Mouse (Mus musculus) c-Kit-positive CD71-negative TER-119-negative erythroid progenitor cells, embryonic 14.5 days (primary cell): ENCODE measurements around the gene Atg4d.
A peak's percentile ranks its signal among the peaks of the same experiment; 100 is the strongest.
"Not testable (repeated sequence)": the region's sequence is repeated elsewhere in the genome, so short reads cannot be mapped to it uniquely, and the experiment has no call there.

Experiments used
- DNase-seq: peaks from one replicate; pipeline ENCODE4 v3.0.0-alpha.2; 2013; ENCODE audit warnings: low read depth

Atg4d gene

DNA sequence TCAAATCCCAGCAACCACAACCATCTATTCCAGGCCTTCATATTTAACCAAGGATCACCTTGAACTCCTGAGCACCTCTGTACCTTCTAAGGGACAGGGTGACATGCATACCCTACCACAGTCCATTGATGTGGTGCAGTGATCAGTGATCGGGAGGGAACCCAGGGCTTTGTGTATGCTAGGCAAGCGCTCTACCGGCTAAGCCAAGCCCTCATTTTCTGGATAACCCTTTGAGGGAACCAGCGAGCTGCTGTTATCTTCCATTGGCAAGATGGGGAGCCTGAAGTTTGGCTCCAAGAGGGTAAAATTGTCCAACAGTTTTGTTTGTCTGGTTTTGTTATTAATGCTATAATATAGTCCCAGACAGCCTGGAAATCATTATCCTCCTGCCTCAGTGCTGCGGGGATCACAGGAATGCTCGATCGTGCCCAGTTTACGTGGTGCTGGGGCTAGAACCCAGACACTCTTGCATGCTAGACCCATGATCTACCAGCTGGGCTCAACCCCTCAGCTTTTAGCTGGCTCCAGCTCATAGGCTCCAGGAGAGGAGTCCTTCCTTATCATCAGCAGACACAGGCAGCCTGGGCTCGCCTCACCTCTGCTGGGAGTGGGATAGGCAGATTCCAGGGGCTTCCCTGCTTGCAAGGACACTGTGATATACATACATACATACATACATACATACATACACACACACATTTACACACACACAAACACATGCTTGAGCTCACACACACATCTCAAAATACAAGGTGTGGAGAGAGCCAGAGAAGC lies 49.5 kb downstream of the Atg4d start:
- no peak for DNase-seq

DNA sequence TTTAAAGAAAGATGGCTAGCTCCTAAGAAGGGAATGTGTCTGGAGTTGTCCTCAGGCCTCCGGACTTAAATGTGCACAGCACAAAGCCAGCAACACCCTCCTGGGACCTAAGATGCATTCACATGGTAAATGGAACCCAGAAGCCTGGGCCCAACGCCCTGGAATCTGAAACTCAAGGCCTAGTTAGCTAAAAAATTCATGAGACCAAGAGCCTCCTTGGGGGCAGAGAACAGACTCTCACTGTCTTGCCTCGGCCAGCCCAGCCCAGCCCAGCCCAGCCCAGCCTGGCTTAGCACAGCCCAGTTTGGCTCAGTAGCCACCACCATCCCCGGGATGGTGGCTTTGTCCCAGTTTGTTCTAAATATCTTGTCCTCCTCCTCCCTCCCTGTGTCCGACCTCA lies 50.3 kb downstream of the Atg4d start:
- no peak for DNase-seq

DNA sequence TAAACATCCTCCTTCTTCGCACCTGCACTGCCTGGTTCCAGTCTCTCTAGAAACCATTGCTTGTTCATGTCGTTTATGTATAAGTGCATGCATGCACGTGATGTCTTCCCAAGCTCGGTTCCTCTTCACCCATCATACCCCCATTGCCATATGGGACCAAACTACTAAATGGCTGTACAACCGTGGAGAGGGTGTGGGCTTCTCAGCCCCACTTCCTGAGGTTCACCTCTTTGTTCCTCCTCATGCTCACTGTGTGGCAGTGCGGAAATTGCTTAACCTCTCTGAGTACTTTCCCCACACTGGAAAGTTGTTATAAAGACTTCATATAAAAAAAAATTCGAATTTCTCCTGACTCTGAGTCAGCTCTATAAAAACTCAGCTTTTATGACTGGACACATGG lies 51.6 kb downstream of the Atg4d start:
- DNase-seq = no peak

DNA sequence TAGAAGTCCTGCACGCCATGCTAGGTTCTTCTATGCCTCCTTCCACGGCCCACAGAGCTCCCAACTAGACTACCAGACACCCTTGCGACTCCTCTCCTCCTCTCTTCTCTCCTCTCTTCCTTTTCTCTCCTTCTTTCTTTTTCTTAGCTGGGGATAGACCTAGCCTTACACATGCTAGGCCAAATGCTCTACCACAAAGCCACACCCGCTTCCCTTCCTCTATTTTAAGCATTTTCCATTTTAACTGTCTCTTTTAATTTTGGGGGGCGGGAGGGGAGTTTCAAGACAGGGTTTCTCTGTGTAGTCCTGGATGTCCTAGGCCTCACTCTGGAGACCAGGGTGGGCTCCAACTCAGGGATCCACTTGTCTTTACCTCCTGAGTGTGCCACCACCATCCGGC lies 53.7 kb downstream of the Atg4d start:
- no peak for DNase-seq

DNA sequence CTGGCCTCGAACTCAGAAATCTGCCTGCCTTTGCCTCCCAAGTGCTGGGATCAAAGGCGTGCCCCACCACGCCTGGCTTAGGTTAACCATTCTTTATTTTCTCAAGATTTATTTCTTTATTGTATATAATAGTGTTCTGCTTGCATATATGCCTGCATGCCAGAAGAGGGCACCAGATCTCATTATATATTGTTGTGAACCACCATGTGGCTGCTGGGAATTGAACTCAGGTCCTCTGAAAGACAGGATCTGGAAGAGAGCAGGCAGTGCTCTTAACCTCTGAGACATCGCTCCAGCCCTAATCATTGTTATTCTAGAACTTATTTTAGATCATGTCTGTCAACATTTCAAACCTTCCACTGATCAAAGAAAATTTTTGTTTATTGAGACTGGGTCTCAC lies 54.4 kb downstream of the Atg4d start:
- no peak for DNase-seq

DNA sequence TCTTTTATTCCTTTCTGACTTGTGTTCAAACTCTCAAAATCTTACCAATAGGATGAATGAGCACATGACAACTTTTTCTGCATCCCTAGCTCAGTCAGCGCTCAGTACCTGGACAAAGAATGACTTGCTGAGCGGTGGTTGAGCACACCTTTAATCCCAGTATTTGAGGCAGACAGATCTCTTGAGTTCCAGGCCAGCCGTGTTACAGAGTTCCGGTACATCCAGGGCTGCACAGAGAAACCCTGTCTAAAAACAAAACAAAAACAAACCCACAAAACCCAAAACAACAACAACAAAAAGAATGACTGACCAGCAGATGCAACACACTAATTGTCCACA lies 55.2 kb downstream of the Atg4d start:
- no peak for DNase-seq

DNA sequence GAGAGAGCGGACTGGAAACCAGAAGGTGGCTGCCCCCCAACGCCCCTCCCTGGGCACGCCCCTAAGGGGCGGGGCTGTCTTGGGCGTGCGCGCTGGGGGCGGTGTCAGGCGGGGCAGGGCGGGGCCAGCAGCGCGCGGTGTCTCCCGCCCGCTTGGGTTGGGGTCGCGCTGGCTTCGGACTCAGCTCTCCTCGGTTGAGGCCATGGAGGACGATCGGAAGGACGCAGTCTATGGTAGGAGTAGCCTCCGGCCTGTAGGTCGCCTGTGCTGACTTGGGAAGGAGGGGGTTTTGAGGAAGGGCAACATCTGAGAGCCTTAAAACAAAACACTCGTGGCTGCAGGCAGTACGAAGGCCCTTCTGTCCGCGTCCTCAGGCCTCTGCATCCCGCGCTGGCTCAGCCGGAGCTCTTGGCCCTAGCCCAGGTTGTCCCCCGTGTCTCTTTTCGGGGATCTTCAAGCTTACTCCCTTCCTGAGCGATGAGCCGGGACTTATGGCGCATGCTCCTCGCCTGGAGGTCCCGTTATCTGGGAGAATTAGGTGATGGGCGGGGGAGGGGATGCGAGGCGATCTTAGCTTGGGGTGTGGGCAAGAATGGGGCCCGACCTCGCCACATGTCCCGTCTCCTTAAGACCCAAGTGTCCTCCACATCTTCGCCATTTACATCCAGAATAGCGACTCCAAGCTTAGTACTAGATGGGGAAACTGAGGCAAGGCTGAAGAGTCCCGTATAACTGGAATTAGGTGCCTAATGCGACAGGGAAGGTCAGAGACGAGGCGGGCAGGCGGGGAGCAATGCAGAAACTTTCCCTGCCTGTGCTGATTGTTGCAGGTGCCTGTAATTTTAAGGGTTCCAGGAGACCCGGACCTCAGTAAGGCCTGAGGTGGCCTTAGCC lies 55.8 kb downstream of the Atg4d start, which contains the start of gene Slc44a2:
Gene Slc44a2 (plus strand): TSS at position 80 of the 894 bp plus-strand sequence.
- DNase-seq = peak; percentile 76

DNA sequence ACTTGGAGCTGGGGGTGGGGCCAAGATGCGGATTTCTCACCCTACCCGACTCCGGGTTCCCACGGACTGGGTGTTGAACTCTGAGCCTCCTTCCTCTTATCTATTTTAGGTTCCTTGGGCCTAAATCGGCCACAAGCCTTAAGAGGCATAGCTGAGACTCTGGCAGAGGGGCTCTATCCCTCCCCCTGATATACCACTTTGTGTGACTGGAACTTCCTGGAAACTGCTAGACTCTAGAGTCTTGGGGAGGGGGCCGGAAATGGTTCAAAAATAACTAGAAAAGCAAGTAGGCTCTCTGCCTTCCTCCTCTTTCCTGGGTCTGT lies 56.4 kb downstream of the Atg4d start:
- peak; percentile 61 for DNase-seq

DNA sequence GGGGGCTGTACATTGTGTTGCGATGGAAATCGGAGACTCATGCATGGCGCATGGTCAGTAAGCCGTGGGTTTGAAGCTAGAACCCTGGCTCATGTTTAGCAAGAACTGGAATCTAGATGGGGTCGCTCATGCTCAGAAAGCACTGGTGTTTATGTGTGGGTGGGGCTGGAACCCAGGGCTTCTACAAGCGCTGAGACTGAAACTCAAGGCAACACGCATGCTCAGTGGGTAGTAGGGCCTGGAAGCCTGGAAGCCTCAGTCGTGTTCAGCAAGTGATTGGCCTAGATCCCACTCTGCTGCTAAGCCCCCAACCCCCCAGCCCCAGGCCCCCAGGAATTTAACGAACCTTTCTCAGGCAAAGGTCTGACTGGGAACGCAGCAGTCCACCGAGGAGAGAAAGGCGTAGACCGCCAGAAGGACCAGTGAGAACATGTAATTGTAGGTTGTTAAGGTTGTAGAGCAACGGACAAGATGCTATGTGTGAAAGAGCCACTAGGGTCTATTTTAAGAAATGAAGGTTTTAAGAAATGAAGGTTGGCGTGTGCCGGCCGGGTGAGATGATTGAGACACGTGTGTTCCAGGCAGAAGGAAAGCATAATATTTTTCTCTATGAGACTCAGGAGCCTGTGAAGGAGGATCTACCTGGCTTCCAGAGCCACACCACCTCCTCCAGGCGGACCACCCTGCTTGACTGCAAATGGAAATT lies 57.3 kb downstream of the Atg4d start:
- DNase-seq = no peak

DNA sequence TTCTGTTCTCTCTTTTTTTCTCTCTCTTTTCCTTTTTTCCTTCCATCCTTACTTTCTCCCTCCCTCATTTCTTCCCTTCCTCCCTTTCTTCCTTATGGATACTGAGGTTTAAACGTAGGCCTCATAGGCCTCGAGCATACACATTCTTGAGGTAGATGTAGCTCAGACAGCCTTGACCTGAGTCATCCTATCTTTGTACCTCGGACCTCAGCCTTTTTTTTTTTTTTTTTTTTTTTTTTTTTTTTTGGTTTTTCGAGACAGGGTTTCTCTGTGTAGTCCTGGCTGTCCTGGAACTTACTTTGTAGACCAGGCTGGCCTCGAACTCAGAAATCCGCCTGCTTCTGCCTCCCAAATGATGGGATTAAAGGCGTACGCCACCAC lies 57.8 kb downstream of the Atg4d start:
- DNase-seq = not testable (repeated sequence)

DNA sequence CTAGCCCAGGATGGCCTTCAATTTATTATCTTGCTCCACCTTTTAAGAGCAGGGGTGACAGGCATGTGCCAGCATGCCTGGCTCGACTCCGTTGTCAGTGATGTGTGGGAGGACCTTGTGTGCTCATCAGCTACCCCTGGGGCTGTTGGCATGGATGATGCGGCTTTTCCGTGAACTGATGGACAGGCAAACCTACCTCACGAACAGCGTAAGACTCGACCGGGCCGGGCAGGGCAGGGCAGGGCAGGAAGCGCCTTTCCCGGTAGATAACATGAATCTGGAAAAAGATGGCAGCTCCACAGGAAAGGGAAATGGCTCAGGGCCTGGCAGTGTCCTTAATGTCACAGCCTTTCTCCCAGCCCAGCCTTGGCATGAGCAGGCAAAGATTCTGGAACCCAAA lies 59.2 kb downstream of the Atg4d start:
- DNase-seq = no peak
